Mouse (Mus musculus) heart, embryonic 15.5 days (tissue): ENCODE measurements at regions not wholly inside any gene's neighbourhood (a gene's known extent, or its start where the extent isn't known, plus 50 kb on each side); places are given as distances from the start of the nearest gene placed in this dataset.
"Not testable (repeated sequence)": the region's sequence is repeated elsewhere in the genome, so short reads cannot be mapped to it uniquely, and the experiment has no call there.

Source experiments
- ATAC-seq: fragments of 200-750 bp; cut with Nextera tagmentation; replicated peaks from 2 replicates; pipeline ENCODE4 v1.8.0; 2017; ENCODE audit warnings: low read depth, moderate TSS enrichment; ENCODE audit not compliant: insufficient number of reproducible peaks, insufficient read depth, low FRiP score
- H3K27ac ChIP-seq: fragments of 300-500 bp; sonication (generic); 2 replicates; pipeline ENCODE4 v1.5.1; 2015; ENCODE audit warnings: mild to moderate bottlenecking, inconsistent platforms
- H3K27me3 ChIP-seq: fragments of 300-500 bp; sonication (generic); 2 replicates; pipeline ENCODE4 v1.6.1; 2015; ENCODE audit warnings: inconsistent platforms
- H3K36me3 ChIP-seq: fragments of 300-500 bp; sonication (generic); 2 replicates; pipeline ENCODE4 v1.6.1; 2015; ENCODE audit warnings: mild to moderate bottlenecking, inconsistent platforms
- H3K4me1 ChIP-seq: fragments of 300-500 bp; sonication (generic); replicated peaks from 2 replicates; pipeline ENCODE4 v1.6.1; 2015; ENCODE audit warnings: inconsistent platforms
- H3K4me2 ChIP-seq: fragments of 300-500 bp; sonication (generic); 2 replicates; pipeline ENCODE4 v1.6.1; 2015; ENCODE audit warnings: inconsistent platforms, mild to moderate bottlenecking, moderate library complexity
- H3K4me3 ChIP-seq: fragments of 300-500 bp; sonication (generic); 2 replicates; pipeline ENCODE4 v1.5.1; 2015; ENCODE audit warnings: mild to moderate bottlenecking, inconsistent platforms
- H3K9ac ChIP-seq: fragments of 300-500 bp; sonication (generic); 2 replicates; pipeline ENCODE4 v1.6.1; 2015; ENCODE audit warnings: mild to moderate bottlenecking, inconsistent platforms
- H3K9me3 ChIP-seq: fragments of 300-500 bp; sonication (generic); replicated peaks from 2 replicates; pipeline ENCODE4 v1.6.1; 2016; ENCODE audit warnings: inconsistent platforms
- WGBS: fragments of 180-500 bp; shearing (Covaris S2); methylation state at CpG from one replicate; pipeline ENCODE4 v1.1.7; 2015; ENCODE audit warnings: mixed read lengths; 5-methylcytosine and 5-hydroxymethylcytosine counted together

- Histone ChIP-seq H3K9me3 (no peaks in the 10 kb centered on the region), H3K36me3 (no peaks in the 10 kb centered on the region), H3K27ac (no peak overlapping the region), H3K4me1 (peaks cover 6% of the 10 kb centered on the region), H3K9ac (no peak overlapping the region), H3K4me3 (no peak overlapping the region), H3K27me3 (no peaks in the 10 kb centered on the region), H3K4me2 (no peak overlapping the region)
- WGBS, result 59% methylated on average over 20 of the region's 20 CpGs
- ATAC-seq, result no peak
Observed at GRCm38 (mm10) chr13:97484808-97485545, 244.1 kb downstream of the Enc1 start.

GRCm38 (mm10) chr13:97483681-97484080, 242.8 kb downstream of the Enc1 start:
- Histone ChIP-seq H3K9ac (no peak overlapping the region), H3K4me2 (no peak overlapping the region), H3K36me3 (no peaks in the 10 kb centered on the region), H3K9me3 (no peaks in the 10 kb centered on the region), H3K27ac (no peak overlapping the region), H3K4me3 (no peak overlapping the region), H3K27me3 (no peaks in the 10 kb centered on the region), H3K4me1 (peaks cover 5% of the 10 kb centered on the region)
- WGBS, result 49% methylated on average over 8 of the region's 8 CpGs
- no peak for ATAC-seq

GRCm38 (mm10) chr13:97482439-97482946, 241.6 kb downstream of the Enc1 start:
- no peak for ATAC-seq
- no peak overlapping the region for H3K4me3 ChIP-seq
- no peak overlapping the region for H3K4me2 ChIP-seq
- no peaks in the 10 kb centered on the region for H3K9me3 ChIP-seq
- H3K4me1 ChIP-seq, result peaks cover 5% of the 10 kb centered on the region
- no peak overlapping the region for H3K27ac ChIP-seq
- H3K36me3 ChIP-seq, result no peaks in the 10 kb centered on the region
- 88% methylated on average over 3 of the region's 3 CpGs for WGBS
- H3K27me3 ChIP-seq, result no peaks in the 10 kb centered on the region
- H3K9ac ChIP-seq, result no peak overlapping the region

- Histone ChIP-seq H3K27me3 (no peaks in the 10 kb centered on the region), H3K9ac (no peak overlapping the region), H3K27ac (no peak overlapping the region), H3K4me2 (no peak overlapping the region), H3K4me1 (peaks cover 5% of the 10 kb centered on the region), H3K4me3 (no peak overlapping the region), H3K36me3 (no peaks in the 10 kb centered on the region), H3K9me3 (no peaks in the 10 kb centered on the region)
- ATAC-seq, result no peak
- WGBS, result 89% methylated on average over 2 of the region's 2 CpGs
Observed at GRCm38 (mm10) chr13:97481259-97481658, 240.4 kb downstream of the Enc1 start.

- Histone ChIP-seq H3K4me1 (peaks cover 1% of the 10 kb centered on the region), H3K4me2 (no peak overlapping the region), H3K4me3 (no peak overlapping the region), H3K36me3 (no peaks in the 10 kb centered on the region), H3K27me3 (no peaks in the 10 kb centered on the region), H3K9ac (no peak overlapping the region), H3K9me3 (no peaks in the 10 kb centered on the region), H3K27ac (no peak overlapping the region)
- 64% methylated on average over 10 of the region's 10 CpGs for WGBS
- ATAC-seq, result no peak
Observed at GRCm38 (mm10) chr13:97479066-97479586, 238.2 kb downstream of the Enc1 start.

- Histone ChIP-seq H3K36me3 (no peaks in the 10 kb centered on the region), H3K4me1 (peaks cover 7% of the 10 kb centered on the region), H3K4me3 (no peak overlapping the region), H3K4me2 (no peak overlapping the region), H3K27me3 (no peaks in the 10 kb centered on the region), H3K9me3 (no peaks in the 10 kb centered on the region), H3K27ac (no peak overlapping the region), H3K9ac (no peak overlapping the region)
- ATAC-seq, result no peak
- 62% methylated on average over 3 of the region's 3 CpGs for WGBS
Observed at GRCm38 (mm10) chr13:97473971-97474365, 233.1 kb downstream of the Enc1 start.

GRCm38 (mm10) chr13:97473256-97473970, 232.5 kb downstream of the Enc1 start:
- no peak overlapping the region for H3K9ac ChIP-seq
- no peaks in the 10 kb centered on the region for H3K27me3 ChIP-seq
- H3K4me2 ChIP-seq, result no peak overlapping the region
- H3K27ac ChIP-seq, result no peak overlapping the region
- peaks cover 7% of the 10 kb centered on the region for H3K4me1 ChIP-seq
- H3K36me3 ChIP-seq, result no peaks in the 10 kb centered on the region
- H3K4me3 ChIP-seq, result no peak overlapping the region
- 88% methylated on average over 7 of the region's 7 CpGs for WGBS
- ATAC-seq, result no peak
- H3K9me3 ChIP-seq, result no peaks in the 10 kb centered on the region

- Histone ChIP-seq H3K4me2 (no peak overlapping the region), H3K9me3 (no peaks in the 10 kb centered on the region), H3K4me3 (no peak overlapping the region), H3K36me3 (no peaks in the 10 kb centered on the region), H3K9ac (no peak overlapping the region), H3K4me1 (peaks cover 7% of the 10 kb centered on the region), H3K27ac (no peak overlapping the region), H3K27me3 (no peaks in the 10 kb centered on the region)
- WGBS, result 35% methylated on average over 10 of the region's 10 CpGs
- no peak for ATAC-seq
Observed at GRCm38 (mm10) chr13:97469999-97470398, 229.1 kb downstream of the Enc1 start.

GRCm38 (mm10) chr13:97468874-97469593, 228.1 kb downstream of the Enc1 start:
- no peak overlapping the region for H3K9ac ChIP-seq
- ATAC-seq, result no peak
- no peaks in the 10 kb centered on the region for H3K9me3 ChIP-seq
- no peak overlapping the region for H3K4me3 ChIP-seq
- H3K27ac ChIP-seq, result no peak overlapping the region
- no peaks in the 10 kb centered on the region for H3K36me3 ChIP-seq
- H3K4me2 ChIP-seq, result no peak overlapping the region
- H3K27me3 ChIP-seq, result no peaks in the 10 kb centered on the region
- 77% methylated on average over 10 of the region's 10 CpGs for WGBS
- H3K4me1 ChIP-seq, result peaks cover 5% of the 10 kb centered on the region

- not testable (repeated sequence) for H3K9ac ChIP-seq, H3K4me1 ChIP-seq, H3K36me3 ChIP-seq, H3K27ac ChIP-seq, H3K27me3 ChIP-seq, H3K9me3 ChIP-seq, H3K4me3 ChIP-seq, H3K4me2 ChIP-seq, ATAC-seq
- 73% methylated on average over 1 of the region's 1 CpGs for WGBS
Observed at GRCm38 (mm10) chr13:97466585-97466984, 225.7 kb downstream of the Enc1 start.

- H3K27me3 ChIP-seq, result no peaks in the 10 kb centered on the region
- H3K36me3 ChIP-seq, result no peaks in the 10 kb centered on the region
- no peak for ATAC-seq
- no peak overlapping the region for H3K4me3 ChIP-seq
- H3K9ac ChIP-seq, result no peak overlapping the region
- H3K4me2 ChIP-seq, result no peak overlapping the region
- H3K4me1 ChIP-seq, result peaks cover 6% of the 10 kb centered on the region; the same call in 1 of the 2 replicates
- 73% methylated on average over 8 of the region's 8 CpGs for WGBS
- no peaks in the 10 kb centered on the region for H3K9me3 ChIP-seq
- no peak overlapping the region for H3K27ac ChIP-seq
Observed at GRCm38 (mm10) chr13:97463798-97464197, 222.9 kb downstream of the Enc1 start.
